Mouse (Mus musculus) lung, adult 2 months (tissue): ENCODE data around the gene St7. TPM values are rescaled to one million over a fixed set of nuclear protein-coding genes. Genes with fewer than 3 reads are reported as not detected.

Experiments
- DNase-seq: peaks from one replicate; pipeline ENCODE4 v3.0.0; 2022
- H3K4me1 ChIP-seq: fragments of 200-500 bp; 2 replicates; pipeline ENCODE4 v1.6.1; 2011; ENCODE audit warnings: low read length; ENCODE audit not compliant: control insufficient read depth, insufficient read depth
- H3K4me3 ChIP-seq: fragments of 200-500 bp; replicated peaks from 2 replicates; pipeline ENCODE3; 2011; ENCODE audit warnings: low read depth, mild to moderate bottlenecking, control low read depth, low read length; ENCODE audit errors: extremely low read depth
- CTCF ChIP-seq: fragments of 200-500 bp; IDR thresholded peaks from 2 replicates; pipeline ENCODE4 v1.5.1; 2011; ENCODE audit warnings: mild to moderate bottlenecking, low read length, control low read depth; ENCODE audit not compliant: insufficient read depth
- POLR2A ChIP-seq: fragments of 200-500 bp; IDR thresholded peaks from 2 replicates; pipeline ENCODE4 v1.6.1; 2011; ENCODE audit warnings: low read depth, mild to moderate bottlenecking, control low read depth, low read length, borderline replicate concordance; ENCODE audit errors: extremely low read depth
- WGBS: fragments of 180-500 bp; shearing (Covaris S2); methylation state at CpG from one replicate; pipeline ENCODE4 v1.1.7; 2018; 5-methylcytosine and 5-hydroxymethylcytosine counted together
- polyA plus RNA-seq: library from polyadenylated mRNA; depleted of rRNA; stranded (reverse); fragments of >200 nt; gene quantifications from 2 replicates; pipeline ENCODE4 v1.2.3, GENCODE M21; 2012

The St7 gene
- polyA plus RNA-seq, 1 experiment: 9.9 TPM

DNA sequence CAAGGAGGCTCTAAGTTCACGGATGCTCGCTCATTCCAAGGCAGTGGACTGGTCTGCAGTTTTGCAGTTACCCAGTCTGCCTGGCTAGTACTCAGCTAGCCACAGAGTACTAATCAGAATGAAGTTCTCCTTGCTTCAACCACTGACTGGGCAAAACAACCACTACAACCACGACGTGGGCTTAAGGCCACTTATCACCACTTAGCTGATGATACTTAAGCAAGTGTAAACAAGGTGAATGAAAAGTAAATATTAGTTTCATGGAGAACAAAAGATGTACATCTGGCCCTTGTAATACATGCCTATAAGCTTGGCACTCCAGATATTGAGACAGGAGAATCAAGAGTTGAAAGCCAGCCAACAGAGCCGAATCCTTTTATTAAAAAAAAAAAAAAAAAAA lies 253.7 kb downstream of the St7 start:
- Histone ChIP-seq H3K4me3 (no peak overlapping the region), H3K4me1 (peaks cover 3% of the 10 kb centered on the region)
- no peak for DNase-seq
- 34% methylated on average over 5 of the region's 5 CpGs for WGBS
- no peak for TF ChIP-seq POLR2A
- TF ChIP-seq CTCF: no peak

DNA sequence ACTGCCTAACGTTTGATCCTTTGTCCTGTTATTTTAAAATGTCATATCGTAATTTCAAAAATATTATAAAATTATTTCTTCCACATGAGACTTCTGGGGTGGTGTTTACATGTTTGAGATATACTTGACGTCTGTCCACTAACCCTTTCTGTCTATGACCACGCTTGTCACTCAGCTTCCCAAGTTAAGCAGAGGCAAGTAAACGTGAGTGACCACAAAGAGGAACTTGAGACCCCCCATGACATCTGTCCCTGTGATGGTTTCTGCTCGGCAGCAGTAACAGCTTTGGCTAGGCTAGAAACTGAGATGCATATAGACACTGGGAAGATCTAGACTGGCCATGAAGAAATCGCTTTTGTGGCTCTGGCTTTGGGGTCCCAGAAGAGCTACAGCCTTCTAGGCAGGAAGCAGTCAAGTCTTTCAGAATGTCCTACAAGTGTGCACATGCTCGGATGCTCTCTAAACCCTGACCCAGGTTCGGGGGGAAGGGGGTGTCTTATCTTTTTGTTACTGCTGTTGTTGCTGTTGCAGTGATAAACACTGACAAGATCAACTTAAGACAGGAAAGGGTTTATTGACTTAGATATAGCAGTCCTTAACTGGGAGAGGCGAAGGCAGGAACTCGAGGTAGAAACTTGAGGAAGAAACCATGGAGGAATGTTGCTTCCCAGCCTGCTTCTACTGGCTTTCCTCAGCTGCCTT lies 254.5 kb downstream of the St7 start:
- Histone ChIP-seq H3K4me3 (no peak overlapping the region), H3K4me1 (peaks cover 3% of the 10 kb centered on the region)
- no peak for DNase-seq
- TF ChIP-seq CTCF: no peak
- TF ChIP-seq POLR2A: no peak
- 46% methylated on average over 11 of the region's 11 CpGs for WGBS

DNA sequence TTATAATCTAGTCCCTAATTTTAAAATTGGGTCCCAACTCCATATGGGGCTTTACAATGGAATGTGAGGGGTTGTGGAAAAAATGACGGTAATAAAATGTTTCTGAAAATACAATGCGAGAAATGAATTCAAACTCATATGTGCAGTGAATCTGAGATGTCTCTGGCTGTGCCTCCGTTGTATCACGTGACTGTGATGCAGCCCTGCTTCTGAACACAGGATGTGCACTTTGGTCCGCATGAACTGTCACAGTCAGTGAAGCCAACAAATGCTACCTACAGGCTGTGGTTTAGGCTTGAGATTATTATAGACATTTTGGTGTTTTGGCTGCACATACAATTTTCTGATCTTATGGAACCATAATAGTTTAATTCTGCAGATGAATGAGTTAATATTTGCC lies 256.4 kb downstream of the St7 start:
- no peak for DNase-seq
- no peak overlapping the region for H3K4me3 ChIP-seq
- TF ChIP-seq CTCF: no peak
- no peak for TF ChIP-seq POLR2A
- H3K4me1 ChIP-seq: peaks cover 3% of the 10 kb centered on the region
- WGBS: 83% methylated on average over 5 of the region's 5 CpGs

DNA sequence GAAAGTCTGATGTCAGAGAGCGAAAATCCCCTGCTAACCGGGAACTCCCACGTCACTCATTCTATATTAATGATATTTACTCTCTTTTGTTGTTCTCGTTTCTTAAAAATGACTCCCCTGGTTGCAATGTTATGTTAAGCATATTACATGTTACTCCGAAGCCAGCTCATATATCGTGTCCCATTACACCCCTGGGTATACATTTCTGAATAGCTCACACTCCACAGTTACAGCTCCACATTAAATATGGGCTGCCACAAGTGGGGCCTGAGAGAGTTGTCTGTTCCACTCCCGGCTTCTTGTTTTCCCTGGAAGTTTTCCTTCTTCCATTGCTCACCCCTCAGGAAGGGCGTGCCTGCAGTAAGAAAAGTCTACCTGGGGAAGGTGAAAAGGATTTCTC lies 259.0 kb downstream of the St7 start:
- TF ChIP-seq CTCF (no peak), POLR2A (no peak)
- no peak overlapping the region for H3K4me3 ChIP-seq
- H3K4me1 ChIP-seq: no peaks in the 10 kb centered on the region
- no peak for DNase-seq
- 85% methylated on average over 8 of the region's 8 CpGs for WGBS

- H3K4me3 ChIP-seq: no peak overlapping the region
- no peak for DNase-seq
- TF ChIP-seq POLR2A (no peak), CTCF (no peak)
These were observed 270.7 kb downstream of the St7 start for GRCm38 (mm10) chr6:17963455-17963854.

GRCm38 (mm10) chr6:17968467-17969144 lies 275.9 kb downstream of the St7 start:
- H3K4me1 ChIP-seq: no peaks in the 10 kb centered on the region
- no peak overlapping the region for H3K4me3 ChIP-seq
- DNase-seq: no peak
- 78% methylated on average over 1 of the region's 1 CpGs for WGBS
- TF ChIP-seq POLR2A (no peak), CTCF (no peak)

More at GRCm38 (mm10) chr6:17963455-17963854, 270.7 kb downstream of the St7 start:
- WGBS: 54% methylated on average over 3 of the region's 3 CpGs
- no peaks in the 10 kb centered on the region for H3K4me1 ChIP-seq

DNA sequence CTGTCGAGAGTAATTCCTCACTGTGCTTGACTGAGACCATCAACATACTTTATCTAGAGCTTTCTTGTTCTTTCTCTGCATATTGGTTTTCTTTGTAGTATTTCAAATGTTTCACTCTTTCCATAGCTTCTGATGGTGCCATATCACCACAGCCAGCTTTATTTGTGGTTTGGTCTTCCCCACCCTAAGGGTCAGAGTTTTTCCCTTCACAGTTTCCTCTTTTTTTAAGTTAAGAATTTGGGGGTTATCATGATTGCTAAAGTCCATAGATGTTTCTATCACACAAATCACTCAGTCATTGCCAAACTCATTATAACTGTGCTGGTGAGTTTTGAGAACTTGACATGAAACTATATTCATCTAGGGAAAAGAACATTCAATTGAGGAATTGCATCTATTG lies 277.1 kb downstream of the St7 start:
- no peak overlapping the region for H3K4me3 ChIP-seq
- H3K4me1 ChIP-seq: no peaks in the 10 kb centered on the region
- TF ChIP-seq CTCF: no peak
- TF ChIP-seq POLR2A: no peak
- WGBS: 76% methylated on average over 1 of the region's 1 CpGs
- no peak for DNase-seq

DNA sequence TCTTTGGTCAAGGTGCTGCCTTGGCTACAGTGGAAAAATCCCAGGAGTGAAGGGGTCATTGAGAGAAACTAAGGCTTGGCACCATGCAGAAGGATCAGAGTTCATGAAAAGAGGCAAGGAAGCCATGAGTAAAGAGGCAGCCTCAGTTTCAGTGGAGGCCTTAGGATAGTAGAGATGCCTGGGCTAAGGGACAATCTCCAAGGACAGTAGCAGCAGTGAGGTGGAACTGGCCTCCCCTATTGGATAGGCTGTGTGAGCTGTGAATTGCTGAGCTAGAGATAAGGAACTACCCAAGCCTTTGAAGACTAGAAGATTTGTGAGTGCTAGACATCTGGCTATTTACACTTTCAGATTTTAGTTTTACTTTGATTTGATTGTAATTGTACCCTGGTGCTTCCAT lies 278.7 kb downstream of the St7 start:
- Histone ChIP-seq H3K4me3 (no peak overlapping the region), H3K4me1 (no peaks in the 10 kb centered on the region)
- DNase-seq: no peak
- TF ChIP-seq CTCF (no peak), POLR2A (no peak)

- no peaks in the 10 kb centered on the region for H3K4me1 ChIP-seq
- DNase-seq: no peak
- WGBS: 65% methylated on average over 3 of the region's 3 CpGs
- no peak overlapping the region for H3K4me3 ChIP-seq
- TF ChIP-seq POLR2A (no peak), CTCF (no peak)
These were observed 281.7 kb downstream of the St7 start for GRCm38 (mm10) chr6:17974416-17974815.

DNA sequence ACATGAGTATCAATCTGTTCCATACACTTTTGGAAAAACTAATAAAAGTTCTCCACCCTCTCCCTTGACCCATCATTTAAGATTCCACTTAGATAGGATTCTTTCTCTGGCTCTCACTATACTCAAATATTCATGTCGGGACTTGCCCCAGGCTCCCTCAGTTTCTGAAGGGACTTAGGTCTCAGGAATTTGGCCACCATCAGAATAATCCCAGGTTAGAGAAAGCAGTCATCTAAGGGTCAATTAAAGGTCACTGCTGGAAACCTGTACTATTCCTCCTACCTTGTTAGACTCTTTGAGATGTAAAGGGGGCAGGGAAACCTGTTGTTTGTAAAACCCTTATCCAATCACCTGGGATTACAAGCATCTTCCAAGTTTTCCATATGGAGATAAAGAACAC lies 284.4 kb downstream of the St7 start:
- 71% methylated on average over 1 of the region's 1 CpGs for WGBS
- no peaks in the 10 kb centered on the region for H3K4me1 ChIP-seq
- H3K4me3 ChIP-seq: no peak overlapping the region
- no peak for TF ChIP-seq POLR2A
- TF ChIP-seq CTCF: no peak
- no peak for DNase-seq
